Mouse (Mus musculus): ENCODE data around the gene Cd63. TPM values are rescaled to one million over a fixed set of nuclear protein-coding genes. Genes with fewer than 3 reads are reported as not detected.

Cd63 gene
- total and polyA plus RNA-seq, 3 experiments = not detected

- Histone ChIP-seq H3K4me3 (replicated peaks in 1 of 3; ENCODE audit: low read depth in 2 of 3, low read length in 2 of 3, poor library complexity in 1 of 3) (no peak overlapping the region), H3K9me3 (replicated peaks; ENCODE audit: low read length) (no peaks in the 10 kb centered on the region), H3K4me1 (ENCODE audit: control insufficient read depth in 1 of 2, insufficient read depth in 2 of 2) (peaks cover 6 to 21% of the 10 kb centered on the region in 2 experiments), H3K36me3 (replicated peaks in 1 of 2; ENCODE audit: control insufficient read depth in 1 of 2, insufficient read depth in 1 of 2, low read length in 1 of 2) (peaks cover 11 to 48% of the 10 kb centered on the region in 2 experiments), H3K27me3 (replicated peaks) (no peaks in the 10 kb centered on the region), H3K27ac (ENCODE audit: insufficient read depth, low read depth) (no peak overlapping the region), H3K9ac (ENCODE audit: insufficient read depth, low read depth) (no peak overlapping the region), H3K79me2 (replicated peaks; ENCODE audit: control insufficient read depth, extremely low read depth, insufficient read depth, poor library complexity, severe bottlenecking) (no peaks in the 10 kb centered on the region), H3K4me2 (ENCODE audit: insufficient read depth, low read depth, poor library complexity, severe bottlenecking) (no peak overlapping the region)
- no peak for DNase-seq (ENCODE audit: extremely low read depth)
- TF ChIP-seq IRF4 (IDR thresholded peaks at IDR 0.05; ENCODE audit: low read depth, low read length) = no peak
- TF ChIP-seq PAX5 (IDR thresholded peaks at IDR 0.05; ENCODE audit: low read length) = no peak
- in situ Hi-C loops (cut with MboI; ENCODE audit: low pct_ligation_motif_present, low pct_unique_long_range_greater_than_20kb, low sequenced_read_pairs) = no loop called here
- dilution Hi-C loops (cut with MboI; ENCODE audit: extremely low pct_ligation_motif_present, extremely low pct_unique_long_range_greater_than_20kb, low sequenced_read_pairs) = no loop called here
Measured at GRCm38 (mm10) chr10:128919966-128920365, 19.2 kb downstream of the Cd63 start.

GRCm38 (mm10) chr10:128920736-128921161, 20.0 kb downstream of the Cd63 start:
- H3K9ac ChIP-seq (ENCODE audit: insufficient read depth, low read depth) = no peak overlapping the region
- H3K36me3 ChIP-seq (replicated peaks in 1 of 2; ENCODE audit: control insufficient read depth in 1 of 2, insufficient read depth in 1 of 2, low read length in 1 of 2) = peaks cover 11 to 48% of the 10 kb centered on the region in 2 experiments
- dilution Hi-C loops (cut with MboI; ENCODE audit: extremely low pct_ligation_motif_present, extremely low pct_unique_long_range_greater_than_20kb, low sequenced_read_pairs) (no loop called here), in situ Hi-C loops (cut with MboI; ENCODE audit: low pct_ligation_motif_present, low pct_unique_long_range_greater_than_20kb, low sequenced_read_pairs) (no loop called here)
- H3K9me3 ChIP-seq (replicated peaks; ENCODE audit: low read length) = no peaks in the 10 kb centered on the region
- peaks cover 6 to 21% of the 10 kb centered on the region in 2 experiments for H3K4me1 ChIP-seq (ENCODE audit: control insufficient read depth in 1 of 2, insufficient read depth in 2 of 2)
- no peak overlapping the region for H3K4me2 ChIP-seq (ENCODE audit: insufficient read depth, low read depth, poor library complexity, severe bottlenecking)
- TF ChIP-seq POLR2AphosphoS2 (IDR thresholded peaks at IDR 0.05; ENCODE audit: low read depth, low read length) (no peak), PAX5 (IDR thresholded peaks at IDR 0.05; ENCODE audit: low read length) (no peak), BHLHE40 (IDR thresholded peaks at IDR 0.05; ENCODE audit: low read depth, low read length) (no peak), JUND (conservative IDR thresholded peaks at IDR 0.05; ENCODE audit: low read depth, low read length) (no peak), ZC3H11A (IDR thresholded peaks at IDR 0.05; ENCODE audit: low read depth, low read length) (no peak), NELFE (IDR thresholded peaks at IDR 0.05; ENCODE audit: low read depth, low read length) (no peak), MAFK (IDR thresholded peaks at IDR 0.05; ENCODE audit: insufficient replicate concordance, low read length) (no peak), RAD21 (IDR thresholded peaks at IDR 0.05; ENCODE audit: low read depth, low read length) (no peak), EP300 (IDR thresholded peaks at IDR 0.05; ENCODE audit: low read length) (no peak), TCF12 (IDR thresholded peaks at IDR 0.05; ENCODE audit: low read depth, low read length) (no peak), ZKSCAN1 (IDR thresholded peaks at IDR 0.05; ENCODE audit: borderline replicate concordance, low read depth, low read length) (no peak), ETS1 (conservative IDR thresholded peaks at IDR 0.05; ENCODE audit: low read depth, low read length) (no peak), MYC (IDR thresholded peaks at IDR 0.05; ENCODE audit: low read depth, low read length) (no peak), IRF4 (IDR thresholded peaks at IDR 0.05; ENCODE audit: low read depth, low read length) (no peak), USF2 (conservative IDR thresholded peaks at IDR 0.05; ENCODE audit: low read depth, low read length) (no peak)
- DNase-seq (ENCODE audit: extremely low read depth) = no peak
- H3K27me3 ChIP-seq (replicated peaks) = no peaks in the 10 kb centered on the region
- no peaks in the 10 kb centered on the region for H3K79me2 ChIP-seq (replicated peaks; ENCODE audit: control insufficient read depth, extremely low read depth, insufficient read depth, poor library complexity, severe bottlenecking)
- H3K27ac ChIP-seq (ENCODE audit: insufficient read depth, low read depth) = no peak overlapping the region
- no peak overlapping the region for H3K4me3 ChIP-seq (replicated peaks in 1 of 3; ENCODE audit: low read depth in 2 of 3, low read length in 2 of 3, poor library complexity in 1 of 3)
